Mouse (Mus musculus) stomach, postnatal 0 days (tissue): Measurements from ENCODE around the gene Dpy19l3.

Source experiments
- CTCF ChIP-seq: IDR thresholded peaks from 2 replicates; pipeline ENCODE4 v1.5.1; 2016; ENCODE audit warnings: antibody characterized with exemption, low read depth, mild to moderate bottlenecking, moderate library complexity
- EP300 ChIP-seq: optimal IDR thresholded peaks from 2 replicates; pipeline ENCODE3; 2016; ENCODE audit warnings: antibody characterized with exemption

GRCm38 (mm10) chr7:35738871-35739270, 15.4 kb downstream of the Dpy19l3 start:
- TF ChIP-seq EP300 (no peak), CTCF (no peak)
